Mouse (Mus musculus) heart, postnatal 0 days (tissue): Measurements from ENCODE around the gene Enoph1.

Experiments
- CTCF ChIP-seq: IDR thresholded peaks from 2 replicates; pipeline ENCODE4 v1.5.1; 2016; ENCODE audit warnings: antibody characterized with exemption, control low read depth, low read depth
- EP300 ChIP-seq: IDR thresholded peaks from 2 replicates; pipeline ENCODE4 v1.6.1; 2016; ENCODE audit warnings: antibody characterized with exemption, low read depth

DNA sequence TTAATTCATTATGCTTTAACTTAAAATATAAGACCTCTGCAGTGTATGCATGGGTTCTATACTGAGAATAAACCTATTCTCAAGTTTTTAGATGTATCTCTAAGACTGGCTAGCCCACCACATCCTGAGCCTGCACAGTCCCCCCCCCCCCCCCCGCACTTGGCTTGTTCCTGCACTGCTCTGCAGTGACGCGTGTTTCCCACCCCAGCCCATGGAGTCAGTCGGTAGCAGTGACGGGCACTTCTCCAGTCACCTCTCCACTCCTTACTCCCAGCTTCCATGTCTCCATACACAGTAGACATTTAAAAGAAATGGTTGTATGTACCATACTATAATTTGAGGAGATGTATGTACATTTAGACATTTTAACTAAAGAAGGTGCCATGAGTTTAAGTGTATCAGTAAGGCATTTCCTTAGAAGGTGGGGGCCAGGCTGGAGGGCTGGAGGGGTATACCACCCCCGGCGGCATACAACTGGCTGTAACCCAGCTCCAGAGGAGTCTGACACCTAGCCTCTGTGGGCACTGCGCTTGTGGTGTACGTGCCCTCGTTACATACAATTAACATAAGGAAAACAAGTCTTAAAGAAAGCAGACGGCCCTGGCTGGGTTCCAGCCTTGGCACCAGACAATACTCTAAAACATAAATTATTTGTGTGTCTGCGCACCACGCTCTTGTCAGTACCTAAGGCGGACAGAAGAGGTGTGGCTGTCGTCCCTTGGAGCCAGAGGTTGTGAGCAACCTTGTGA, 17.9 kb downstream of the Enoph1 start:
- TF ChIP-seq CTCF = no peak
- TF ChIP-seq EP300 = no peak
